Mouse (Mus musculus) thymus, postnatal 4 days (tissue): Measurements from ENCODE around the gene Megf11.

Experiments
- DNase-seq: peaks from one replicate; pipeline ENCODE4 v3.0.0; 2021

Megf11 gene

GRCm38 (mm10) chr9:64528595-64528994 lies 143.2 kb downstream of the Megf11 start:
- no peak for DNase-seq

GRCm38 (mm10) chr9:64531935-64532334 lies 146.5 kb downstream of the Megf11 start:
- DNase-seq: no peak

- DNase-seq: no peak
These were observed 147.4 kb downstream of the Megf11 start for GRCm38 (mm10) chr9:64532711-64533242.

- no peak for DNase-seq
These were observed 148.2 kb downstream of the Megf11 start for GRCm38 (mm10) chr9:64533488-64534119.

- no peak for DNase-seq
These were observed 148.9 kb downstream of the Megf11 start for GRCm38 (mm10) chr9:64534313-64534712.

- no peak for DNase-seq
These were observed 149.6 kb downstream of the Megf11 start for GRCm38 (mm10) chr9:64534856-64535539.

GRCm38 (mm10) chr9:64537821-64538220 lies 152.4 kb downstream of the Megf11 start:
- no peak for DNase-seq

- DNase-seq: no peak
These were observed 156.8 kb downstream of the Megf11 start for GRCm38 (mm10) chr9:64542246-64542645.

- no peak for DNase-seq
These were observed 157.7 kb downstream of the Megf11 start for GRCm38 (mm10) chr9:64543125-64543524.

- DNase-seq: no peak
These were observed 161.0 kb downstream of the Megf11 start for GRCm38 (mm10) chr9:64546344-64546991.

- DNase-seq: no peak
These were observed 162.9 kb downstream of the Megf11 start for GRCm38 (mm10) chr9:64548332-64548731.

GRCm38 (mm10) chr9:64551307-64551706 lies 165.9 kb downstream of the Megf11 start:
- no peak for DNase-seq

GRCm38 (mm10) chr9:64552046-64552445 lies 166.6 kb downstream of the Megf11 start:
- DNase-seq: no peak

- no peak for DNase-seq
These were observed 168.0 kb downstream of the Megf11 start for GRCm38 (mm10) chr9:64553441-64553840.

- no peak for DNase-seq
These were observed 170.2 kb downstream of the Megf11 start for GRCm38 (mm10) chr9:64555620-64556019.

- peak; percentile 37 for DNase-seq
These were observed 171.8 kb downstream of the Megf11 start for GRCm38 (mm10) chr9:64557110-64557745.

GRCm38 (mm10) chr9:64557846-64558530 lies 172.6 kb downstream of the Megf11 start:
- no peak for DNase-seq

GRCm38 (mm10) chr9:64564315-64564767 lies 178.9 kb downstream of the Megf11 start:
- DNase-seq: no peak

GRCm38 (mm10) chr9:64565915-64566314 lies 180.5 kb downstream of the Megf11 start:
- no peak for DNase-seq

- DNase-seq: no peak
These were observed 180.9 kb downstream of the Megf11 start for GRCm38 (mm10) chr9:64566376-64566775.

GRCm38 (mm10) chr9:64567482-64567881 lies 182.1 kb downstream of the Megf11 start:
- no peak for DNase-seq

- DNase-seq: no peak
These were observed 183.2 kb downstream of the Megf11 start for GRCm38 (mm10) chr9:64568467-64569260.
